Mouse (Mus musculus) hindbrain, embryonic 16.5 days (tissue): ENCODE measurements around the gene Plpp4. TPM values are rescaled to one million over a fixed set of nuclear protein-coding genes. Genes with fewer than 3 reads are reported as not detected.
A peak's percentile ranks its signal among the peaks of the same experiment; 100 is the strongest.

Experiments
- ATAC-seq: fragments of 200-750 bp; cut with Nextera tagmentation; 2 replicates; pipeline ENCODE4 v1.8.0; 2017; ENCODE audit warnings: moderate TSS enrichment, moderate library complexity
- H3K27ac ChIP-seq: fragments of 300-500 bp; sonication (generic); 2 replicates; pipeline ENCODE4 v1.5.1; 2014; ENCODE audit warnings: low read depth, mild to moderate bottlenecking, control low read depth, low read length, moderate library complexity
- H3K27me3 ChIP-seq: fragments of 300-500 bp; sonication (generic); replicated peaks from 2 replicates; pipeline ENCODE4 v1.6.1; 2014; ENCODE audit warnings: low read length; ENCODE audit not compliant: control insufficient read depth, insufficient read depth
- H3K36me3 ChIP-seq: fragments of 300-500 bp; sonication (generic); 2 replicates; pipeline ENCODE4 v1.6.1; 2014; ENCODE audit warnings: mild to moderate bottlenecking, low read length, moderate library complexity, mixed read lengths; ENCODE audit not compliant: control insufficient read depth, insufficient read depth
- H3K4me1 ChIP-seq: fragments of 300-500 bp; sonication (generic); 2 replicates; pipeline ENCODE4 v1.6.1; 2014; ENCODE audit warnings: low read depth, low read length; ENCODE audit not compliant: control insufficient read depth, insufficient read depth
- H3K4me2 ChIP-seq: fragments of 300-500 bp; sonication (generic); 2 replicates; pipeline ENCODE4 v1.6.1; 2014; ENCODE audit warnings: mild to moderate bottlenecking, low read length, control low read depth, moderate library complexity
- H3K4me3 ChIP-seq: fragments of 300-500 bp; sonication (generic); 2 replicates; pipeline ENCODE4 v1.5.1; 2014; ENCODE audit warnings: mild to moderate bottlenecking, low read length, control low read depth, moderate library complexity
- H3K9ac ChIP-seq: fragments of 300-500 bp; sonication (generic); 2 replicates; pipeline ENCODE4 v1.6.1; 2014; ENCODE audit warnings: low read depth, mild to moderate bottlenecking, control low read depth, low read length, moderate library complexity
- H3K9me3 ChIP-seq: fragments of 300-500 bp; sonication (generic); 2 replicates; pipeline ENCODE4 v1.6.1; 2014; ENCODE audit warnings: mild to moderate bottlenecking, low read length, moderate library complexity; ENCODE audit not compliant: control insufficient read depth
- WGBS: fragments of 180-500 bp; shearing (Covaris S2); extraction: QIAGEN DNeasy Blood & Tissue Kit; methylation state at CpG from one replicate; pipeline ENCODE4 v1.1.7; 2014; 5-methylcytosine and 5-hydroxymethylcytosine counted together
- polyA plus RNA-seq: library from polyadenylated mRNA; unstranded; fragments of >200 nt; fragmentation: Nextera tagmentation; extraction: Ambion mirVana; gene quantifications from 2 replicates; pipeline ENCODE4 v1.2.1, GENCODE M21; 2015

Gene Plpp4
- polyA plus RNA-seq, 1 experiment from 2014 or later = 15.2 TPM

GRCm38 (mm10) chr7:129254126-129254525 lies 2.7 kb upstream of the Plpp4 start:
- H3K36me3 ChIP-seq = no peaks in the 10 kb centered on the region
- 83% methylated on average over 1 of the region's 1 CpGs for WGBS
- ATAC-seq = no peak
- no peak overlapping the region for H3K27ac ChIP-seq
- peaks cover 5% of the 10 kb centered on the region; the same call in 1 of the 2 replicates for H3K27me3 ChIP-seq
- H3K4me3 ChIP-seq = no peak overlapping the region
- H3K9ac ChIP-seq = no peak overlapping the region
- H3K4me1 ChIP-seq = peaks cover 11% of the 10 kb centered on the region
- H3K9me3 ChIP-seq = no peaks in the 10 kb centered on the region
- H3K4me2 ChIP-seq = no peak overlapping the region

- no peak overlapping the region for H3K4me3 ChIP-seq
Observed at GRCm38 (mm10) chr7:129255406-129255805, 1.4 kb upstream of the Plpp4 start.

GRCm38 (mm10) chr7:129257374-129258018 lies 665 bp downstream of the Plpp4 start:
- peaks cover 11% of the 10 kb centered on the region for H3K4me1 ChIP-seq
- no peaks in the 10 kb centered on the region for H3K9me3 ChIP-seq
- peak overlapping the region; percentile 61 for H3K4me3 ChIP-seq
- peak overlapping the region; percentile 95 for H3K4me2 ChIP-seq
- H3K27me3 ChIP-seq = peaks cover 5% of the 10 kb centered on the region; the same call in 1 of the 2 replicates
- 0 out of 2 replicates have a peak, but pooled peaks have one; percentile 4 for ATAC-seq
- no peak overlapping the region; the same call in 1 of the 2 replicates for H3K27ac ChIP-seq
- H3K9ac ChIP-seq = peak overlapping the region; percentile 81
- H3K36me3 ChIP-seq = no peaks in the 10 kb centered on the region
- 14% methylated on average over 13 of the region's 13 CpGs for WGBS

More at GRCm38 (mm10) chr7:129255406-129255805, 1.4 kb upstream of the Plpp4 start:
- Histone ChIP-seq H3K9ac (no peak overlapping the region), H3K27me3 (peaks cover 5% of the 10 kb centered on the region; the same call in 1 of the 2 replicates), H3K4me1 (peaks cover 11% of the 10 kb centered on the region), H3K4me2 (no peak overlapping the region), H3K36me3 (no peaks in the 10 kb centered on the region), H3K27ac (no peak overlapping the region), H3K9me3 (no peaks in the 10 kb centered on the region)
- WGBS = 92% methylated on average over 6 of the region's 6 CpGs
- ATAC-seq = no peak

GRCm38 (mm10) chr7:129258331-129258730 lies 1.5 kb downstream of the Plpp4 start:
- Histone ChIP-seq H3K4me3 (peak overlapping the region; percentile 61; the same call in 1 of the 2 replicates), H3K36me3 (no peaks in the 10 kb centered on the region), H3K9ac (no peak overlapping the region), H3K9me3 (no peaks in the 10 kb centered on the region), H3K4me2 (peak overlapping the region; percentile 95), H3K27me3 (peaks cover 5% of the 10 kb centered on the region; the same call in 1 of the 2 replicates), H3K4me1 (peaks cover 11% of the 10 kb centered on the region), H3K27ac (no peak overlapping the region)
- WGBS = 62% methylated on average over 7 of the region's 7 CpGs
- no peak for ATAC-seq

- ATAC-seq = no peak
- Histone ChIP-seq H3K27ac (no peak overlapping the region), H3K4me3 (no peak overlapping the region), H3K9me3 (no peaks in the 10 kb centered on the region), H3K4me1 (peaks cover 11% of the 10 kb centered on the region), H3K4me2 (no peak overlapping the region), H3K27me3 (peaks cover 5% of the 10 kb centered on the region; the same call in 1 of the 2 replicates), H3K9ac (no peak overlapping the region), H3K36me3 (no peaks in the 10 kb centered on the region)
- WGBS = 72% methylated on average over 6 of the region's 6 CpGs
Observed at GRCm38 (mm10) chr7:129259195-129259594, 2.4 kb downstream of the Plpp4 start.

- ATAC-seq = no peak
- Histone ChIP-seq H3K9ac (no peak overlapping the region), H3K27me3 (no peaks in the 10 kb centered on the region), H3K4me3 (no peak overlapping the region), H3K27ac (no peak overlapping the region), H3K4me2 (no peak overlapping the region), H3K4me1 (no peaks in the 10 kb centered on the region), H3K36me3 (no peaks in the 10 kb centered on the region), H3K9me3 (no peaks in the 10 kb centered on the region)
- WGBS = 51% methylated on average over 4 of the region's 4 CpGs
Observed at GRCm38 (mm10) chr7:129273867-129274266, 17.0 kb downstream of the Plpp4 start.

GRCm38 (mm10) chr7:129274726-129275125 lies 17.9 kb downstream of the Plpp4 start:
- Histone ChIP-seq H3K36me3 (no peaks in the 10 kb centered on the region), H3K4me3 (no peak overlapping the region), H3K4me1 (no peaks in the 10 kb centered on the region), H3K27me3 (no peaks in the 10 kb centered on the region), H3K27ac (no peak overlapping the region), H3K9ac (no peak overlapping the region), H3K4me2 (no peak overlapping the region), H3K9me3 (no peaks in the 10 kb centered on the region)
- WGBS = 89% methylated on average over 5 of the region's 5 CpGs
- ATAC-seq = no peak

GRCm38 (mm10) chr7:129277751-129278150 lies 20.9 kb downstream of the Plpp4 start:
- H3K4me2 ChIP-seq = no peak overlapping the region
- WGBS = 85% methylated on average over 5 of the region's 5 CpGs
- H3K4me1 ChIP-seq = no peaks in the 10 kb centered on the region
- H3K9ac ChIP-seq = no peak overlapping the region
- no peak overlapping the region for H3K27ac ChIP-seq
- no peaks in the 10 kb centered on the region for H3K36me3 ChIP-seq
- no peak overlapping the region for H3K4me3 ChIP-seq
- H3K27me3 ChIP-seq = no peaks in the 10 kb centered on the region
- H3K9me3 ChIP-seq = no peaks in the 10 kb centered on the region
- ATAC-seq = no peak

- H3K4me3 ChIP-seq = no peak overlapping the region
- no peak overlapping the region for H3K27ac ChIP-seq
- no peaks in the 10 kb centered on the region for H3K9me3 ChIP-seq
- ATAC-seq = no peak
- WGBS = 85% methylated on average over 4 of the region's 4 CpGs
- H3K4me1 ChIP-seq = no peaks in the 10 kb centered on the region
- no peak overlapping the region for H3K9ac ChIP-seq
- H3K36me3 ChIP-seq = no peaks in the 10 kb centered on the region
- no peak overlapping the region for H3K4me2 ChIP-seq
- no peaks in the 10 kb centered on the region for H3K27me3 ChIP-seq
Observed at GRCm38 (mm10) chr7:129278801-129279200, 22.0 kb downstream of the Plpp4 start.
